In the genomic region with DNA sequence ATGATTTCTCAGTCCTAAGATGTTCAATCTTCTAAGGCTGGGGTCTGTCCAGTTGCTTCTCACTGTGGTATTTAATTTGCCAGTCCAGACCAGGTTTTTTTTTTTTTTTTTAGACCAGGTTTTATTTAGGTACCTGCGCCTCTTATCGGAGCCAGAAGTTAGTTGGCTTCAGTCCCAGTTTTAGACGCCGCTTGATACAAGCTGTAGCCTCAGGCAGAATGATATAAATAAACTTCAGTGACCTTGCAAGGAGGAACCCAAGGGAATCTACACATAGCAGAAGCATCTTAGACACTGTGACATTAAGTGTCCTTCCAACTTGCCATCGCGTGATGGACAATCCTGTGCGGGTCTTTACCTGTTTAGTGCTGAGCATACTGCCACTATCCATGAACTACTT, we compare ENCODE assay signal across 1 mouse cellular context.
TF ChIP-seq lines count a peak whose summit lies in the region.

No protein-coding gene starts in this region.

TF ChIP-seq in MEL, 35 proteins besides CTCF, POLR2A, EP300 and RAD21 (continued from another document):
- TF ChIP-seq HCFC1 (IDR thresholded peaks at IDR 0.05; ENCODE audit: low read depth, low read length) (0 out of 2 replicates have a peak, but pooled peaks have one; percentile 16), GATA1 (IDR thresholded peaks at IDR 0.05; ENCODE audit: low read depth, low read length) (peak; percentile 76), NELFE (IDR thresholded peaks at IDR 0.05; ENCODE audit: low read depth, low read length) (no peak), USF2 (IDR thresholded peaks at IDR 0.05; ENCODE audit: borderline replicate concordance in 1 of 2, insufficient read depth in 1 of 2, low read depth in 1 of 2, low read length in 2 of 2) (no peak)
TF ChIP-seq in MEL: peak in this region for 8.
